Mouse (Mus musculus): ENCODE measurements around the gene Gm10256.
"Not testable (repeated sequence)": the region's sequence is repeated elsewhere in the genome, so short reads cannot be mapped to it uniquely, and the experiment has no call there.

Gm10256 gene

GRCm38 (mm10) chrY:2830380-2830779 is at the start of gene Gm10256, which contains the start of gene Rbmy:
Gm10256 (plus strand) TSS chrY:2830699.
Rbmy (plus strand) TSS chrY:2830680.
- DNase-seq (ENCODE audit: low read depth, low spot score), result not testable (repeated sequence)

- not testable (repeated sequence) for DNase-seq (ENCODE audit: low read depth, low spot score)
These were observed 34.4 kb upstream of the Gm10256 start, which contains the start of gene Gm4064 for GRCm38 (mm10) chrY:2796105-2796504. Gm4064 (minus strand) TSS chrY:2796205.

GRCm38 (mm10) chrY:2900689-2901088 is 70.2 kb downstream of the Gm10256 start, which contains the start of gene Gm10352:
Gm10352 (plus strand) TSS chrY:2900989.
- not testable (repeated sequence) for DNase-seq (ENCODE audit: low read depth, low spot score)
